Mouse (Mus musculus) ES-E14 (cell line): ENCODE data around the gene Dalrd3.

Experiments
- MAFK ChIP-seq: IDR thresholded peaks from 2 replicates; pipeline ENCODE4 v1.6.1; 2014; ENCODE audit warnings: mild to moderate bottlenecking, low read depth, low read length, inconsistent platforms; ENCODE audit not compliant: insufficient read depth
- ZC3H11A ChIP-seq: IDR thresholded peaks from 2 replicates; pipeline ENCODE4 v1.6.1; 2012; ENCODE audit warnings: low read depth, mild to moderate bottlenecking, inconsistent platforms, low read length, borderline replicate concordance

DNA sequence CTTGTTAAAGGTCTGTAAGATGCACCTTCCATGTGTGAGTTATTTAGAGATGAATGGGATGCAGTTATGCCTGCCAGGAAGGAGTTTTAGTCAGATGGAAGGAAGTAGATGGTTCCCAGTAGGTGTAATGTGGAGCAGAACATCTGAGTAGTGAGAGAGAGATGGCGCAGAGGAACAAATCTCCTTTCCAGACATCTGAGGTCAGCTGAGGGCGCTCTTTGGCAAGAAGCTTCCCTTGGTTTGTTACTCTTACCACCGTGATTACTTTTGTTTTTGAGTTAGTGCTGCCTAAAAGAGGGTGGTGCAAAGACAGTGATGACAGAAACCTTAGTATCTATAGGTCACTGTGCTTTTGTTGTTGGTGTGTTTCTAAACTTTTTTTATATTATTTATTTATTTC is 44.3 kb upstream of the Dalrd3 start:
- no peak for TF ChIP-seq ZC3H11A
- no peak for TF ChIP-seq MAFK
